Mouse (Mus musculus) G1E (cell line): ENCODE results near the gene Elovl3.

Source experiments
- CTCF ChIP-seq: IDR thresholded peaks from 2 replicates; pipeline ENCODE4 v1.5.1; 2012; ENCODE audit warnings: low read depth, low read length, inconsistent platforms, mixed read lengths
- GATA1 ChIP-seq: IDR thresholded peaks from 2 replicates; pipeline ENCODE4 v1.6.1; 2012; ENCODE audit warnings: borderline replicate concordance, low read length, inconsistent platforms, mixed read lengths
- TAL1 ChIP-seq: conservative IDR thresholded peaks from 2 replicates; pipeline ENCODE4 v1.6.1; 2012; ENCODE audit warnings: low read depth, low read length, inconsistent platforms, mixed read lengths

DNA sequence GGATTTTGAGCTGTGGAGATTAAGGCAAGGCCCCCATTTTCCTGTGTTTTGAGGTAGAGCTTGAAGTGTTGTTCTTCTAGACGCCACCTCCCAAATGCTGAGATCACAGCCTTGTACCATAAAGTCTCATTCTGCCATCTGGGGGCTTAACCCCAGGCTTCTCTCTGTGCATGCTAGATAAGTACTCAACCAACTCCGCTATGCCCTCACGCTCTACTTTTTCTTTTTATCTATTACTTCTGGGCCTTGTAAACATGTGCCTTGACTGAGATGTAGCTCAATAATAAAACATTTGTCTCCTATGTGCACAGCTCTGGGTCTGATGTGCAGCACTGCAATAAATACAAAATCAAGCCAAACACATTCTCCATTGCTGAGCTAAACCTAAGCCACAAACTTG lies 12.2 kb upstream of the Elovl3 start:
- TF ChIP-seq TAL1: no peak
- TF ChIP-seq CTCF: no peak
- no peak for TF ChIP-seq GATA1
